Mouse (Mus musculus): ENCODE measurements around the gene Kctd20. TPM values are rescaled to one million over a fixed set of nuclear protein-coding genes. Genes with fewer than 3 reads are reported as not detected.

Kctd20 gene
- total and polyA plus RNA-seq, 3 experiments: 23.8 to 55.8 (median 55.7) TPM

GRCm38 (mm10) chr17:28909252-28909941, 42.4 kb upstream of the Kctd20 start:
- H3K36me3 ChIP-seq (ENCODE audit: control insufficient read depth, insufficient read depth, low read length): no peaks in the 10 kb centered on the region
- DNase-seq: peak; percentile 36 to 60
- intact Hi-C loops (cut with DNase I): no loop called here

GRCm38 (mm10) chr17:28910139-28910538, 41.6 kb upstream of the Kctd20 start:
- intact Hi-C loops (cut with DNase I): no loop called here
- Histone ChIP-seq H3K27me3 (ENCODE audit: control insufficient read depth, insufficient read depth, low read length) (no peaks in the 10 kb centered on the region), H3K79me2 (replicated peaks; ENCODE audit: control insufficient read depth, insufficient read depth, low read length) (no peaks in the 10 kb centered on the region), H3K9ac (ENCODE audit: low read depth, low read length) (no peak overlapping the region), H3K4me1 (ENCODE audit: control insufficient read depth, insufficient read depth, low read length) (no peaks in the 10 kb centered on the region; the same call in 1 of the 2 replicates), H3K36me3 (ENCODE audit: control insufficient read depth, insufficient read depth, low read length) (no peaks in the 10 kb centered on the region), H3K27ac (no peak overlapping the region), H3K4me3 (no peak overlapping the region)
- DNase-seq: no peak
- 74% methylated on average over 7 of the region's 7 CpGs for WGBS
- no peak for TF ChIP-seq CTCF (IDR thresholded peaks at IDR 0.05)
- no peak for TF ChIP-seq EP300 (IDR thresholded peaks at IDR 0.05; ENCODE audit: insufficient read depth, low read depth, low read length)
- TF ChIP-seq POLR2A (IDR thresholded peaks at IDR 0.05; ENCODE audit: insufficient read depth, low read depth, low read length): no peak

More at GRCm38 (mm10) chr17:28909252-28909941, 42.4 kb upstream of the Kctd20 start:
- no peaks in the 10 kb centered on the region for H3K27me3 ChIP-seq (ENCODE audit: control insufficient read depth, insufficient read depth, low read length)
- no peaks in the 10 kb centered on the region; the same call in 1 of the 2 replicates for H3K4me1 ChIP-seq (ENCODE audit: control insufficient read depth, insufficient read depth, low read length)
- WGBS: 12% methylated on average over 29 of the region's 29 CpGs
- H3K27ac ChIP-seq: no peak overlapping the region
- no peak overlapping the region for H3K4me3 ChIP-seq
- no peaks in the 10 kb centered on the region for H3K79me2 ChIP-seq (replicated peaks; ENCODE audit: control insufficient read depth, insufficient read depth, low read length)
- H3K9ac ChIP-seq (ENCODE audit: low read depth, low read length): no peak overlapping the region; the same call in 1 of the 2 replicates
- TF ChIP-seq CTCF (IDR thresholded peaks at IDR 0.05) (peak; percentile 68), EP300 (IDR thresholded peaks at IDR 0.05; ENCODE audit: insufficient read depth, low read depth, low read length) (no peak)

GRCm38 (mm10) chr17:28913200-28913599, 38.5 kb upstream of the Kctd20 start:
- 34% methylated on average over 5 of the region's 5 CpGs for WGBS

GRCm38 (mm10) chr17:28913940-28914339, 37.8 kb upstream of the Kctd20 start:
- intact Hi-C loops (cut with DNase I): no loop called here
- no peaks in the 10 kb centered on the region for H3K36me3 ChIP-seq (ENCODE audit: control insufficient read depth, insufficient read depth, low read length)

More at GRCm38 (mm10) chr17:28913200-28913599, 38.5 kb upstream of the Kctd20 start:
- DNase-seq: no peak
- no peaks in the 10 kb centered on the region for H3K27me3 ChIP-seq (ENCODE audit: control insufficient read depth, insufficient read depth, low read length)
- TF ChIP-seq EP300 (IDR thresholded peaks at IDR 0.05; ENCODE audit: insufficient read depth, low read depth, low read length) (no peak), POLR2A (IDR thresholded peaks at IDR 0.05; ENCODE audit: insufficient read depth, low read depth, low read length) (no peak), CTCF (IDR thresholded peaks at IDR 0.05) (no peak)
- H3K4me1 ChIP-seq (ENCODE audit: control insufficient read depth, insufficient read depth, low read length): no peaks in the 10 kb centered on the region
- intact Hi-C loops (cut with DNase I): no loop called here
- H3K4me3 ChIP-seq: no peak overlapping the region
- no peaks in the 10 kb centered on the region for H3K36me3 ChIP-seq (ENCODE audit: control insufficient read depth, insufficient read depth, low read length)
- H3K9ac ChIP-seq (ENCODE audit: low read depth, low read length): no peak overlapping the region
- no peak overlapping the region for H3K27ac ChIP-seq
- H3K79me2 ChIP-seq (replicated peaks; ENCODE audit: control insufficient read depth, insufficient read depth, low read length): no peaks in the 10 kb centered on the region

GRCm38 (mm10) chr17:28915060-28915628, 36.6 kb upstream of the Kctd20 start, which contains the start of gene 4930539E08Rik:
Gene 4930539E08Rik (minus strand): TSS chr17:28915324.
- no peak for TF ChIP-seq CTCF (IDR thresholded peaks at IDR 0.05)
- TF ChIP-seq EP300 (IDR thresholded peaks at IDR 0.05; ENCODE audit: insufficient read depth, low read depth, low read length): no peak
- TF ChIP-seq POLR2A (IDR thresholded peaks at IDR 0.05; ENCODE audit: insufficient read depth, low read depth, low read length): no peak
- 80% methylated on average over 12 of the region's 12 CpGs for WGBS
- Histone ChIP-seq H3K79me2 (replicated peaks; ENCODE audit: control insufficient read depth, insufficient read depth, low read length) (no peaks in the 10 kb centered on the region), H3K4me3 (no peak within 1 kb of the TSS), H3K9ac (ENCODE audit: low read depth, low read length) (no peak within 1 kb of the TSS), H3K27me3 (ENCODE audit: control insufficient read depth, insufficient read depth, low read length) (no peaks in the 10 kb centered on the region), H3K4me1 (ENCODE audit: control insufficient read depth, insufficient read depth, low read length) (no peaks in the 10 kb centered on the region), H3K27ac (no peak within 1 kb of the TSS), H3K36me3 (ENCODE audit: control insufficient read depth, insufficient read depth, low read length) (no peaks in the 10 kb centered on the region)
- intact Hi-C loops (cut with DNase I): no loop called here
- no peak for DNase-seq

More at GRCm38 (mm10) chr17:28913940-28914339, 37.8 kb upstream of the Kctd20 start:
- no peak for DNase-seq
- TF ChIP-seq EP300 (IDR thresholded peaks at IDR 0.05; ENCODE audit: insufficient read depth, low read depth, low read length): no peak
- WGBS: 89% methylated on average over 6 of the region's 6 CpGs
- no peak overlapping the region for H3K27ac ChIP-seq
- no peaks in the 10 kb centered on the region for H3K4me1 ChIP-seq (ENCODE audit: control insufficient read depth, insufficient read depth, low read length)
- H3K27me3 ChIP-seq (ENCODE audit: control insufficient read depth, insufficient read depth, low read length): no peaks in the 10 kb centered on the region
- H3K9ac ChIP-seq (ENCODE audit: low read depth, low read length): no peak overlapping the region
- no peaks in the 10 kb centered on the region for H3K79me2 ChIP-seq (replicated peaks; ENCODE audit: control insufficient read depth, insufficient read depth, low read length)
- H3K4me3 ChIP-seq: no peak overlapping the region

- intact Hi-C loops (cut with DNase I): no loop called here
- TF ChIP-seq CTCF (IDR thresholded peaks at IDR 0.05): no peak
- no peak for TF ChIP-seq EP300 (IDR thresholded peaks at IDR 0.05; ENCODE audit: insufficient read depth, low read depth, low read length)
- no peak for TF ChIP-seq POLR2A (IDR thresholded peaks at IDR 0.05; ENCODE audit: insufficient read depth, low read depth, low read length)
- H3K4me1 ChIP-seq (ENCODE audit: control insufficient read depth, insufficient read depth, low read length): no peaks in the 10 kb centered on the region
- H3K4me3 ChIP-seq: no peak overlapping the region
- no peaks in the 10 kb centered on the region for H3K79me2 ChIP-seq (replicated peaks; ENCODE audit: control insufficient read depth, insufficient read depth, low read length)
- H3K36me3 ChIP-seq (ENCODE audit: control insufficient read depth, insufficient read depth, low read length): no peaks in the 10 kb centered on the region
- no peak for DNase-seq
- H3K9ac ChIP-seq (ENCODE audit: low read depth, low read length): no peak overlapping the region
- no peaks in the 10 kb centered on the region for H3K27me3 ChIP-seq (ENCODE audit: control insufficient read depth, insufficient read depth, low read length)
- no peak overlapping the region for H3K27ac ChIP-seq
- WGBS: 91% methylated on average over 1 of the region's 1 CpGs
Measured at GRCm38 (mm10) chr17:28916520-28916919, 35.2 kb upstream of the Kctd20 start.
